Mouse (Mus musculus) embryonic facial prominence, embryonic 12.5 days (tissue): Measurements from ENCODE around the gene Trrap. TPM values are rescaled to one million over a fixed set of nuclear protein-coding genes. Genes with fewer than 3 reads are reported as not detected.

Experiments
- ATAC-seq: fragments of 200-750 bp; cut with Nextera tagmentation; 2 replicates; pipeline ENCODE4 v1.8.0; 2017; ENCODE audit not compliant: insufficient number of reproducible peaks, insufficient read depth, low FRiP score, low TSS enrichment
- H3K27ac ChIP-seq: fragments of 300-500 bp; sonication (generic); 2 replicates; pipeline ENCODE4 v1.5.1; 2016; ENCODE audit warnings: mild to moderate bottlenecking
- H3K27me3 ChIP-seq: fragments of 300-500 bp; sonication (generic); 2 replicates; pipeline ENCODE4 v1.6.1; 2016; ENCODE audit warnings: mild to moderate bottlenecking, moderate library complexity
- H3K36me3 ChIP-seq: fragments of 300-500 bp; sonication (generic); 2 replicates; pipeline ENCODE4 v1.6.1; 2016; ENCODE audit warnings: mild to moderate bottlenecking
- H3K4me1 ChIP-seq: fragments of 300-500 bp; sonication (generic); 2 replicates; pipeline ENCODE4 v1.6.1; 2016
- H3K4me2 ChIP-seq: fragments of 300-500 bp; sonication (generic); replicated peaks from 2 replicates; pipeline ENCODE4 v1.6.1; 2016; ENCODE audit warnings: mild to moderate bottlenecking, moderate library complexity
- H3K4me3 ChIP-seq: fragments of 300-500 bp; sonication (generic); 2 replicates; pipeline ENCODE4 v1.5.1; 2016; ENCODE audit warnings: mild to moderate bottlenecking
- H3K9ac ChIP-seq: fragments of 300-500 bp; sonication (generic); 2 replicates; pipeline ENCODE4 v1.6.1; 2016; ENCODE audit warnings: mild to moderate bottlenecking, moderate library complexity
- H3K9me3 ChIP-seq: fragments of 300-500 bp; sonication (generic); 2 replicates; pipeline ENCODE4 v1.6.1; 2016; ENCODE audit warnings: mild to moderate bottlenecking, moderate library complexity
- WGBS: fragments of 180-500 bp; shearing (Covaris S2); methylation state at CpG from one replicate; pipeline ENCODE4 v1.1.7; 2016; 5-methylcytosine and 5-hydroxymethylcytosine counted together
- polyA plus RNA-seq: library from polyadenylated mRNA; unstranded; fragments of >200 nt; fragmentation: Nextera tagmentation; extraction: Ambion mirVana; gene quantifications from 2 replicates; pipeline ENCODE4 v1.2.1, GENCODE M21; 2016

The Trrap gene
- polyA plus RNA-seq, 1 experiment from 2014 or later = 95.8 TPM

DNA sequence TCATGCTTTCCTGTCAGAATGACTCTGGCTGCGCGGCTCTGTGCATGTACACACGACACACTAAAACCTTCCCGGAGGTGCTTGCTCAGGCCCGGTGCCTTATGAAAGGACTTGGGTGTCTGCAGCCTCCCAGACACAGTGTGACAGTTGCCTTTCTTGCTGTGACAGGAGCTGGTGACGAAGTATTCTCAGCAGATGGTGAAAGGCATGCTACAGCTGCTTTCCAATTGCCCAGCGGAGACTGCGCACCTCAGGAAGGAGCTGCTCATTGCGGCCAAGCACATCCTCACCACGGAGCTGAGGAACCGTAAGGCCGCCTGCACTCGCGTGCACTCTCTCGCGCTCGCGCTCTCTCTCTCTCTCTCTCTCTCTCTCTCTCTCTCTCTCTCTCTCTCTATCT, 18.9 kb downstream of the Trrap start:
- no peak overlapping the region for H3K27ac ChIP-seq
- H3K36me3 ChIP-seq = peaks cover 98% of the 10 kb centered on the region
- no peak overlapping the region for H3K9ac ChIP-seq
- no peak for ATAC-seq
- no peaks in the 10 kb centered on the region for H3K27me3 ChIP-seq
- no peak overlapping the region for H3K4me3 ChIP-seq
- no peak overlapping the region for H3K4me2 ChIP-seq
- no peaks in the 10 kb centered on the region for H3K9me3 ChIP-seq
- no peaks in the 10 kb centered on the region for H3K4me1 ChIP-seq
- WGBS = 96% methylated on average over 18 of the region's 18 CpGs

DNA sequence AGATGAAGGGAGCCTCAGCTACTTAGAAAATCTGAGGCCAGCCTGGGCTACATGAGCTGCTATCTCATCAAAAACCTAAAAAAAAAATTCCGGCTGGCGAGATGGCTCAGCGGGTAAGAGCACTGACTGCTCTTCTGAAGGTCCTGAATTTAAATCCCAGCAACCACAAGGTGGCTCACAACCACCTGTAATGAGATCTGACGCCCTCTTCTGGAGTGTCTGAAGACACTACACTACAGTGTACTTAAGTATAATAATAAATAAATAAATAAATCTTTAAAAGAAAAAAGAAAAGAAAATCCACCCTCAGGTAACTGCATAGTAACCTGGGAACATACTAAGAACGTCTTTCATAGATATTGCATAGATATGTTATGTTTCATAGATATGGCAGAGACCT, 25.8 kb downstream of the Trrap start:
- Histone ChIP-seq H3K9ac (no peak overlapping the region), H3K4me1 (no peaks in the 10 kb centered on the region), H3K4me2 (no peak overlapping the region), H3K4me3 (no peak overlapping the region), H3K36me3 (peaks cover 100% of the 10 kb centered on the region), H3K9me3 (no peaks in the 10 kb centered on the region), H3K27me3 (no peaks in the 10 kb centered on the region), H3K27ac (no peak overlapping the region)
- no peak for ATAC-seq
- WGBS = 85% methylated on average over 5 of the region's 5 CpGs

DNA sequence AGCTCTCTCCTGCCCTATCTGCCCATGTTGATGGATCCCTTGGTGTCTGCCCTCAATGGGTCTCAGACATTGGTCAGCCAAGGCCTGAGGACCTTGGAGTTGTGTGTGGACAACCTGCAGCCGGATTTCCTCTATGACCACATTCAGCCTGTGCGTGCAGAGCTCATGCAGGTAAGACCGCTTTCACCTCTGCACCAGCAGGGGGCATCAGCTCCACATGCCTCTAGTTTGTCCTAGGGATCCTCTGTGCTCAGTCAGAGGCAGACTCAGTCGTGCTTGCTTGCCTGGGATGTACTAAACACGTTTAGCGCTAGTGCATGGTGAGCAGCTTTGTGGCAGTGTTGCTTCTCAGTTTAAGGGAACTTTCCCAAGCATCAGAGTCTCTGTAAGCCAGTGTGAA, 27.2 kb downstream of the Trrap start:
- 72% methylated on average over 6 of the region's 6 CpGs for WGBS

DNA sequence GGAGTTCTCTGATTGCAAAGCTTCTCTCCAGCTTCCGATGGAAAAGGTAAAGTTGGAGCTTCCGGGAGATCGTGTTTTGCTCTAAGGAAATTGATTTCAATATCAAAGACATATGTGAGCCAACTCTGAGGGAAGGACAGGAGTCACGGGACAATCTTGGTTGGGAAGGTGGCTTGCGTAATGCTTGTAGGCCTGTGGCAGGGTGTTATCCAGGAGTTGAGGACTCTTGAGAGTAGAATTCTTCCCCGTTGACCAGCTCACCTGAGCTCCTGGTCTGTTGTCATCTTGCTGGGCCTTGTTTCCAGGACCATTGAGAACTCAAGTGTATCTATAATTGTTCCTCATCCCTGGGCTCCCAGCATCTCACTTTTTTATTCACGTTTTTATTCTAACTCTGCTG, 29.6 kb downstream of the Trrap start:
- 89% methylated on average over 7 of the region's 7 CpGs for WGBS
- no peak for ATAC-seq
- Histone ChIP-seq H3K9me3 (no peaks in the 10 kb centered on the region), H3K27me3 (no peaks in the 10 kb centered on the region), H3K4me1 (no peaks in the 10 kb centered on the region), H3K4me3 (no peak overlapping the region), H3K9ac (no peak overlapping the region), H3K36me3 (peaks cover 98% of the 10 kb centered on the region), H3K4me2 (no peak overlapping the region), H3K27ac (no peak overlapping the region)

More for the DNA sequence above, 27.2 kb downstream of the Trrap start:
- no peaks in the 10 kb centered on the region for H3K9me3 ChIP-seq
- peaks cover 100% of the 10 kb centered on the region for H3K36me3 ChIP-seq
- H3K4me2 ChIP-seq = no peak overlapping the region
- ATAC-seq = no peak
- H3K9ac ChIP-seq = no peak overlapping the region
- no peaks in the 10 kb centered on the region for H3K27me3 ChIP-seq
- no peak overlapping the region for H3K27ac ChIP-seq
- H3K4me3 ChIP-seq = no peak overlapping the region
- no peaks in the 10 kb centered on the region for H3K4me1 ChIP-seq

GRCm38 (mm10) chr5:144803066-144803465, 35.5 kb downstream of the Trrap start:
- Histone ChIP-seq H3K9ac (no peak overlapping the region), H3K9me3 (no peaks in the 10 kb centered on the region), H3K4me3 (no peak overlapping the region), H3K4me1 (no peaks in the 10 kb centered on the region), H3K4me2 (no peak overlapping the region), H3K27me3 (no peaks in the 10 kb centered on the region), H3K36me3 (peaks cover 98% of the 10 kb centered on the region), H3K27ac (no peak overlapping the region)
- ATAC-seq = no peak
- 91% methylated on average over 8 of the region's 8 CpGs for WGBS

DNA sequence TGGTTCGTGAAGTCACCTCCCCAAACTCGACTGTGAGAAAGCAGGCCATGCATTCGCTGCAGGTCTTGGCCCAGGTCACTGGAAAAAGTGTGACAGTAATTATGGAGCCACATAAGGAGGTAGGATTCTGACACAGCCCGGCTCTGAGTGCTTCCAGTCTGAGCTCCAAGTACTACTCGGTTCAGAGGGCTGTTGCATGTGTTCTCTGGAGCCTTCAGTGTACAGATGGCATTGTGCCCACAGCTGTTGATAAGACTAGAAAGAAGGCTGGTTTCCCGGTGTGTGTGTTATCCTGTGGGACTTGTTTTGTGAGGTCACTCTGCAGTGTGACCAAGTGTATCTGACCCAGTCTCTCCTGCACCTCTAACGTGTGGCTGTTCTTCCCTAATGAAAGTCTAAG, 36.6 kb downstream of the Trrap start:
- no peak overlapping the region for H3K27ac ChIP-seq
- no peaks in the 10 kb centered on the region for H3K27me3 ChIP-seq
- ATAC-seq = no peak
- peaks cover 98% of the 10 kb centered on the region for H3K36me3 ChIP-seq
- H3K4me3 ChIP-seq = no peak overlapping the region
- H3K9me3 ChIP-seq = no peaks in the 10 kb centered on the region
- H3K4me2 ChIP-seq = no peak overlapping the region
- no peaks in the 10 kb centered on the region for H3K4me1 ChIP-seq
- H3K9ac ChIP-seq = no peak overlapping the region
- WGBS = 90% methylated on average over 7 of the region's 7 CpGs

GRCm38 (mm10) chr5:144806931-144807330, 39.4 kb downstream of the Trrap start:
- 95% methylated on average over 10 of the region's 10 CpGs for WGBS
- no peak overlapping the region for H3K27ac ChIP-seq
- no peak overlapping the region for H3K9ac ChIP-seq
- no peak overlapping the region for H3K4me3 ChIP-seq
- no peaks in the 10 kb centered on the region for H3K4me1 ChIP-seq
- H3K4me2 ChIP-seq = no peak overlapping the region
- H3K9me3 ChIP-seq = no peaks in the 10 kb centered on the region
- ATAC-seq = no peak
- H3K36me3 ChIP-seq = peaks cover 100% of the 10 kb centered on the region
- H3K27me3 ChIP-seq = no peaks in the 10 kb centered on the region

GRCm38 (mm10) chr5:144828365-144829102, 61.0 kb downstream of the Trrap start:
- Histone ChIP-seq H3K27me3 (no peaks in the 10 kb centered on the region), H3K4me2 (no peak overlapping the region), H3K9ac (no peak overlapping the region), H3K27ac (no peak overlapping the region), H3K36me3 (peaks cover 100% of the 10 kb centered on the region), H3K4me1 (no peaks in the 10 kb centered on the region), H3K4me3 (no peak overlapping the region), H3K9me3 (no peaks in the 10 kb centered on the region)
- WGBS = 94% methylated on average over 20 of the region's 20 CpGs
- no peak for ATAC-seq

- ATAC-seq = no peak
- H3K4me1 ChIP-seq = no peaks in the 10 kb centered on the region
- no peaks in the 10 kb centered on the region for H3K9me3 ChIP-seq
- peaks cover 98% of the 10 kb centered on the region for H3K36me3 ChIP-seq
- no peak overlapping the region for H3K9ac ChIP-seq
- WGBS = 95% methylated on average over 4 of the region's 4 CpGs
- H3K27me3 ChIP-seq = no peaks in the 10 kb centered on the region
- no peak overlapping the region for H3K27ac ChIP-seq
- no peak overlapping the region for H3K4me3 ChIP-seq
- no peak overlapping the region for H3K4me2 ChIP-seq
These were observed 62.1 kb downstream of the Trrap start for GRCm38 (mm10) chr5:144829631-144830030.

GRCm38 (mm10) chr5:144831840-144832469, 64.4 kb downstream of the Trrap start:
- Histone ChIP-seq H3K27ac (no peak overlapping the region), H3K4me3 (no peak overlapping the region), H3K4me2 (no peak overlapping the region), H3K9me3 (no peaks in the 10 kb centered on the region), H3K36me3 (peaks cover 96% of the 10 kb centered on the region), H3K9ac (no peak overlapping the region), H3K27me3 (no peaks in the 10 kb centered on the region), H3K4me1 (no peaks in the 10 kb centered on the region)
- ATAC-seq = no peak
- 87% methylated on average over 9 of the region's 9 CpGs for WGBS

GRCm38 (mm10) chr5:144836100-144836499, 68.6 kb downstream of the Trrap start:
- ATAC-seq = no peak
- Histone ChIP-seq H3K9ac (no peak overlapping the region), H3K9me3 (no peaks in the 10 kb centered on the region), H3K36me3 (peaks cover 95% of the 10 kb centered on the region), H3K4me1 (no peaks in the 10 kb centered on the region), H3K27me3 (no peaks in the 10 kb centered on the region), H3K4me2 (no peak overlapping the region), H3K4me3 (no peak overlapping the region), H3K27ac (no peak overlapping the region)
- 90% methylated on average over 3 of the region's 3 CpGs for WGBS

DNA sequence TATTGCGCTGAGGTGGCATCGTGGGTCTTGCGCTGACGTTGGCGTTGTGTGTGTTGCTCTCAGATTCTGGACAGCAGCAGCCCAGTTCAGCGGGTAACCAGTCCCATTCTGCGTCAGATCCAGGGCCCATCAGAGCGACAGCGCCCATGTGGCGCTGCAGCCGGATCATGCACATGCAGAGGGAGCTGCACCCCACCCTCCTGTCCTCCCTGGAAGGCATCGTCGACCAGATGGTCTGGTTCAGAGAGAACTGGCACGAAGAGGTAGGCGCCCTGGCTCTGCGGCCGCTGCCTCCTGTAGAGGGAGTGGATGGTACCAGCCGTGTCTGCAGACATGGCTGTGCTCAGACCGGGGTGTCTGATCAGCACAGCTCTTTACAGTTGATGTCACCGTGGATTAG, 77.8 kb downstream of the Trrap start:
- ATAC-seq = no peak
- Histone ChIP-seq H3K4me1 (no peaks in the 10 kb centered on the region), H3K9me3 (no peaks in the 10 kb centered on the region), H3K27ac (no peak overlapping the region), H3K36me3 (peaks cover 98% of the 10 kb centered on the region), H3K9ac (no peak overlapping the region), H3K4me3 (no peak overlapping the region), H3K4me2 (no peak overlapping the region), H3K27me3 (no peaks in the 10 kb centered on the region)
- WGBS = 97% methylated on average over 20 of the region's 20 CpGs
